Mouse (Mus musculus) kidney, embryonic 16.5 days (tissue): ENCODE measurements around the gene Olfr722. TPM values are rescaled to one million over a fixed set of nuclear protein-coding genes. Genes with fewer than 3 reads are reported as not detected.
"Not testable (repeated sequence)": the region's sequence is repeated elsewhere in the genome, so short reads cannot be mapped to it uniquely, and the experiment has no call there.

ENCODE experiments used
- ATAC-seq: fragments of 200-750 bp; cut with Nextera tagmentation; 2 replicates; pipeline ENCODE4 v1.8.0; 2017; ENCODE audit warnings: moderate TSS enrichment; ENCODE audit not compliant: low FRiP score, low TSS enrichment
- H3K27ac ChIP-seq: fragments of 300-500 bp; sonication (generic); 2 replicates; pipeline ENCODE4 v1.5.1; 2014; ENCODE audit warnings: low read length
- H3K27me3 ChIP-seq: fragments of 300-500 bp; sonication (generic); 2 replicates; pipeline ENCODE4 v1.6.1; 2014; ENCODE audit warnings: low read length, control low read depth, mixed read lengths; ENCODE audit not compliant: insufficient read depth
- H3K36me3 ChIP-seq: fragments of 300-500 bp; sonication (generic); 2 replicates; pipeline ENCODE4 v1.6.1; 2014; ENCODE audit warnings: low read length, control low read depth, mixed read lengths; ENCODE audit not compliant: insufficient read depth
- H3K4me1 ChIP-seq: fragments of 300-500 bp; sonication (generic); 2 replicates; pipeline ENCODE4 v1.6.1; 2014; ENCODE audit warnings: low read length, control low read depth, mixed read lengths; ENCODE audit not compliant: insufficient read depth
- H3K4me2 ChIP-seq: fragments of 300-500 bp; sonication (generic); replicated peaks from 2 replicates; pipeline ENCODE4 v1.6.1; 2014; ENCODE audit warnings: low read depth, low read length
- H3K4me3 ChIP-seq: fragments of 300-500 bp; sonication (generic); 2 replicates; pipeline ENCODE4 v1.5.1; 2014; ENCODE audit warnings: mild to moderate bottlenecking, low read length
- H3K9ac ChIP-seq: fragments of 300-500 bp; sonication (generic); replicated peaks from 2 replicates; pipeline ENCODE4 v1.6.1; 2014; ENCODE audit warnings: low read length
- H3K9me3 ChIP-seq: fragments of 300-500 bp; sonication (generic); 2 replicates; pipeline ENCODE4 v1.6.1; 2016; ENCODE audit warnings: low read length, control low read depth
- polyA plus RNA-seq: library from polyadenylated mRNA; unstranded; fragments of >200 nt; fragmentation: Nextera tagmentation; extraction: Ambion mirVana; gene quantifications from 2 replicates; pipeline ENCODE4 v1.2.1, GENCODE M21; 2015

Gene Olfr722
- polyA plus RNA-seq, result not detected in 2 replicates

- H3K27me3 ChIP-seq, result no peaks in the 10 kb centered on the region
- H3K36me3 ChIP-seq, result no peaks in the 10 kb centered on the region
- no peak for ATAC-seq
- no peak within 1 kb of the TSS for H3K4me3 ChIP-seq
- H3K4me2 ChIP-seq, result no peak within 1 kb of the TSS
- H3K9me3 ChIP-seq, result no peaks in the 10 kb centered on the region
- no peak within 1 kb of the TSS for H3K9ac ChIP-seq
- no peaks in the 10 kb centered on the region for H3K4me1 ChIP-seq
- no peak within 1 kb of the TSS for H3K27ac ChIP-seq
These were observed at the start of gene Olfr722 for GRCm38 (mm10) chr14:49901899-49902298. Olfr722 (minus strand) TSS chr14:49901999.

GRCm38 (mm10) chr14:49931687-49932086 lies 29.9 kb upstream of the Olfr722 start, which contains the start of gene Olfr723:
Olfr723 (minus strand) TSS chr14:49931787.
- not testable (repeated sequence) for H3K36me3 ChIP-seq

GRCm38 (mm10) chr14:49860387-49860786 lies 41.4 kb downstream of the Olfr722 start:
- H3K27ac ChIP-seq, result no peak overlapping the region
- H3K27me3 ChIP-seq, result no peaks in the 10 kb centered on the region
- H3K4me1 ChIP-seq, result no peaks in the 10 kb centered on the region
- no peaks in the 10 kb centered on the region for H3K36me3 ChIP-seq
- no peak overlapping the region for H3K4me3 ChIP-seq
- no peak overlapping the region for H3K4me2 ChIP-seq
- ATAC-seq, result no peak
- H3K9ac ChIP-seq, result no peak overlapping the region
- H3K9me3 ChIP-seq, result no peaks in the 10 kb centered on the region

More at GRCm38 (mm10) chr14:49931687-49932086, 29.9 kb upstream of the Olfr722 start, which contains the start of gene Olfr723:
- not testable (repeated sequence) for H3K9me3 ChIP-seq, H3K4me2 ChIP-seq, H3K27me3 ChIP-seq, H3K4me1 ChIP-seq, H3K9ac ChIP-seq, H3K4me3 ChIP-seq, ATAC-seq, H3K27ac ChIP-seq

Other genes starting within 250 kb of the Olfr722 start
- 7.6 and 8.2 TPM in 2 replicates for gene Armh4, start 118.6 kb downstream of the Olfr722 start, polyA plus RNA-seq
- not detected in 2 replicates for gene Olfr723, start 29.8 kb upstream of the Olfr722 start, polyA plus RNA-seq
- gene Olfr724, start 61.3 kb upstream of the Olfr722 start, polyA plus RNA-seq, result not detected in 2 replicates
- gene Olfr725, start 138.4 kb upstream of the Olfr722 start, polyA plus RNA-seq, result not detected in 2 replicates
- not detected in 2 replicates for gene Olfr726, start 189.0 kb upstream of the Olfr722 start, polyA plus RNA-seq
- gene Olfr727, start 221.2 kb upstream of the Olfr722 start, polyA plus RNA-seq, result not detected in 2 replicates
- not detected in 2 replicates for gene Olfr728, start 240.7 kb upstream of the Olfr722 start, polyA plus RNA-seq